Mouse (Mus musculus): ENCODE data around the gene Tbc1d22a.
A peak's percentile ranks its signal among the peaks of the same experiment; 100 is the strongest.

Tbc1d22a gene

DNA sequence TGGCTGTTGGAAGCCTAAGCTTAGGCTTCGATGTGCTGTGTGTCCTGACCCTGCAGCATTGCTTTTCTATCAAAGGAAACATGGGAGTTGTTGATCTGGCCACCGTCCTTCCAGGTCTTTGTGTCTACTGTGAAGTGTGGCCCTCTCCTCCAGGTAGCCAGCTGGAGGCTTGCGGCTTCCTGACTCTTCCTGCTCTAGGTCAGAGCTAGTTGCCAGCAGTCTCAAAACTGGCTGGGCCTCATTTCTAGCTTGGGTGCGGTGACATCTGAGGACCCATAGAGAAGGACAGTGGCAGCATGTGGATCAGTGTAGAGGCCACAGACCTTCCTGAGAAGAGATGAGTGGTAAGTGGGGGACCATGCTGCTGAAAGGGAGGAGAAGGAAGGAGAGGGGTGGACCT is 120.0 kb downstream of the Tbc1d22a start:
- no peak for DNase-seq (ENCODE audit: low spot score in 2 of 2)

DNA sequence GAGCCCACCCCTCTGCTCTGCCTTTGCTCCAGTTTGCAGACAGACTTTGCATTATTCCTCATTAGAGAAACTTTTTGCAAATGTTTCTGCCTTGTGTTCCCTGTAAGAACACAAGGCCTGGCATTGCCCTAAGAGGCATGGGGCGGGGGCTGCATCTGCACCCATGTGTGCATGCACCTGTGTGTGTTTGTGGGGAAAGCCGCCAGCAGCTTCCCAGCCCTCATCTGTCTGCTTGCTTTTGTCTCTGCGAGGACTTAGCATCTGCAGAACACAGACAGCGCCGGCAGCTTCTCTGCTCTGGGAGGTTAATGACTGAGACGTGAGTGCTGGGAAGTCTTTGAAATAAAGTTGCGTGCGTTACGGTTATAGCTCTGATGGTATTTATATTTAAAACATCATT is 120.5 kb downstream of the Tbc1d22a start:
- DNase-seq (ENCODE audit: low spot score in 2 of 2): no peak

DNA sequence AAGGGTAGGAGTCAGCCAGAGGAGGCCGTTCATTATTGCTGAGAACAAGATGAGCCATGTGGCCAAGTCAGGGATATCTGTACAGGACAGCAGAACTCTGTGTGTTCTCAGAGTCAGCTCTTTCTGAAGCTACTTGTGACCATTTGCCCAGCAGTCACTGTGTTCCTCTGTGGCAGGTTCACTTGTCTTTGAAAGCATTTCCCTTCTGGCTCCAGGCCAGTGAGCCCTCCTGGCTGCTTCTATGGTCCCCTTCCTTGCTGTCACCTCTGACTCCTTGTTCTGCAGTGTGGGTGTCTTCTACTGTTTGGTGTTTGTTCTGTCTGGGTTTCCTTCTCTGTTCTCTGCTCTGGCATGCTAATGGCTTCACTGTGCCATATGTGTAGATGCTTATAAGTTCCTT is 121.5 kb downstream of the Tbc1d22a start:
- no peak for DNase-seq (ENCODE audit: low spot score in 2 of 2)

DNA sequence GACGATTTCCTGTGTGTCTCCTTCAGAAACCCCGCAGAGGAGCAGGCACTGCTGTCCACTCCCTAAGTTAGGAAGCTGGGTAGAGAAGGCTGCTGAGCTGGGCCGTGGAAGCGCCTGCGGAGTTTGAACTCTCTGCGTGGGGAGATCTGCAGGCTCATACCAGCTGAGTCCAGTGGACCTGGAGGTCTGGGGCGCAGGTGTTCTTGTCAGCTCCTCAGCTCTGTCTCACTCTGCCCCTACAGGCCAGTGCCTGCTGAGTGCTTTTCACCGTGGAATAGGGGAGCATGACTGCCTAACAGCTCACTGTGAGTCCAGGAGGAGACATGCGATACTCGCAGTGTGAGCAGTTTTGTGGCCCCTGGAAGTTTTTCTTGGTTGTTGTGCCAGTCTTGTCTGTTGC is 123.5 kb downstream of the Tbc1d22a start:
- DNase-seq (ENCODE audit: low spot score in 2 of 2): no peak

DNA sequence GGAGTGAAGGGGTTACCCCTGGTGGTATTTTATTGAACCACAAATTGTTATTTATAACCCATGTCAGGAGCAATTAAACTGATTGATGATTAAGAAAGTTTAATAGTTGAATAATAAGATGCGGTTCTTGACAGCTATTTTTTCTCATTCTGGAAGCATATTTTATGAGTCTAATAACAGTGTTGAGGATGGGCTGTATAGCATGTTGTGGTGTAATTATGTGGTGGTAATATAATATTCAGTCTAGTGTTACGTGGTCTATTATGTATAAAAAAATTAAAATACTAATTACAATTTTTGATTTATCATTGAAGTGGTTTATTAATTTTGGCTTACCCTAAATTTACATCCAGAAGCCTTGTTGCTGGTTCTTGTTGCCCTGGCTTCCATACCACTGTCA is 125.5 kb downstream of the Tbc1d22a start:
- no peak for DNase-seq (ENCODE audit: low spot score in 2 of 2)

DNA sequence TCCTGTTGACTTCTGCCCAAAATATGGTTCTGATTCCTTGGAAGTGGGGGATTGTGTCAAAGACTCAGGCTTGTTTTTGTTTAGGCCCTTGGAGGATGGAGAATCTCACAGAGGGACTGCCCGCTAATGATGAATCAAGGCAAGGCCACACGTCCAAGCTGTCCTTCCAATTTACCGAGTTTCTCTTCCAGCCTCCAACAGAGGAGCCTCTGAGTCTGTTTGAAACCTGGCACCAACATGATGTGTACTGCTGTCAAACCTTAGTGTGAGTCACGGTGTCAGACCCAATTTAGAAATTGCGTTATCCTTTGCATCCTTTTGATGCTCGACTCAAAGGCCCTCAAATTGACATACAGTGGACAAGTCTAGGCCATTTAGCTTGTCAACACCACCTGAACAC is 126.5 kb downstream of the Tbc1d22a start:
- DNase-seq (ENCODE audit: low spot score in 2 of 2): no peak

DNA sequence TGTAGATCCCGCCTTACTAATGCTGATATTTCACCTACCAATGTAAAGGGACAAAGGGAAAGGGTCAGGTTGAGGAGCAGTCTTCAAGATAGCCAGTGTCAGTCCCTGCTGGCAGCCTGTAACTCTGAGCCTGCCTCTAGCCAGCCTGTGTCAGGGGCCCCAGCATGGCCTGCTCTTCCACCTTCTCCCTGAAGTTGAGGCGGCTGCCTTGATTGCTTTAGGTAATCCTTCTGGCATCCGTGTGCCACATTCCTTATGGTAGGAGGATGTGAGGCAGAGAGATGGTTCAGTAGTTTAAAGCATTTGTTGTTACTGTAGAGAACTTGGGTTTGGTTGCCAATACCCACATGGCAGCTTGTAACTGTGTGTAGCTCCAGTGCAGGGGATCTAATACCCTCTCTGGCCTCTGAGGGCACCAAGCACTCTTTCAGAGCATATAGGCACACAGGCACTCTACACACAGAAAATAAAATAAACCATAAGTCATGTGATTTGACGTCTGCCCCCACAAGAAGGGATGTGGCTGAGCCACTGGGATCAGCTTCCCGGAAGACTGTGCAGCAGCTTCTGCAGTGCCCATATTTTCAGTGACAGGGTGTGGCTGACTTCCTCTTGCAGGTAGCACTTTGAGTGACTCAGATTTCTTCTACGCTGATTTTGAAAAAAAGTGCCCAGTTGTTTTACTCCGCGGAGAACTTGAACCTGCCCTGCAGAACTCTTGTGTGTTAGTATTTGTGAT is 128.5 kb downstream of the Tbc1d22a start:
- no peak for DNase-seq (ENCODE audit: low spot score in 2 of 2)

DNA sequence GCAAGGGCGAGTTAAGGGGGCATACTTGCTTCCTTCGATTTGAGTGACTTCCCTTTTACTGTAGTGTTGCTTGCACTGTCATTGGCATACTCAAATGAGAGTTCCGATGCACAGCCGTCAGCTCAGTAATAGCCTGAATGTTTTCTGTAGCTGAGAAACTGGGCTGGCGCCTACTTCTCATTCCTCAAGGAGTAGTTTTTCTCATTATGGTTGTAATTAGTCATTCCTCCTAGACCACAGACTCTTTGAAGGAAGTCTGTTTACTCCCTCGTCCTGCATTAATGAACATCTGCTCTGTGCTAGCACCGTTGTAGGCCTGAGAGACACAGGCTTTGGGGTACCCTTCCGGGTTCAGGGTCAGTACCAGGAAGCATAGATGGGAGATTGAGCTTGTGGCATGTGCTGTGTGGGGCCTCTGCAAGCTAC is 130.7 kb downstream of the Tbc1d22a start:
- no peak for DNase-seq (ENCODE audit: low spot score in 2 of 2)

DNA sequence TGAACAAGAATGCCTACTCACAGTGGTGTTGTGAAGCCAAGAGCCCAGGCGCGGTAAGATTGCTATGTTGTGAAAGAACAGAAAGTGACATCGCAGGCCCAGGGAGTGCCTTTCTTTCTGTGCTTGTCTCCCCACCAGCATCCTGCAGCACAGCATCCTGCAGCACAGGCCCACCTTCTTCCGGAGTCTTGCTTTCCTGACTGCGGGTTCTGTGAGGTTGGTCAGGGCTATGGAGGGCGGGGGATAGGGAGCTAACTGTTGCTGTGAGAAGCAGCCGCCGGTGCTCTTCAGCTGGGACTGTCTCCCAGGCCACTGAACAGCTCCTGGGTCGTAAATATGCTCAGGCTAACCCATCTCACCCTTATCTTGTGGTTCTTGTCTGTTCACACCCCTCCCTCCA is 131.6 kb downstream of the Tbc1d22a start:
- no peak for DNase-seq (ENCODE audit: low spot score in 2 of 2)

DNA sequence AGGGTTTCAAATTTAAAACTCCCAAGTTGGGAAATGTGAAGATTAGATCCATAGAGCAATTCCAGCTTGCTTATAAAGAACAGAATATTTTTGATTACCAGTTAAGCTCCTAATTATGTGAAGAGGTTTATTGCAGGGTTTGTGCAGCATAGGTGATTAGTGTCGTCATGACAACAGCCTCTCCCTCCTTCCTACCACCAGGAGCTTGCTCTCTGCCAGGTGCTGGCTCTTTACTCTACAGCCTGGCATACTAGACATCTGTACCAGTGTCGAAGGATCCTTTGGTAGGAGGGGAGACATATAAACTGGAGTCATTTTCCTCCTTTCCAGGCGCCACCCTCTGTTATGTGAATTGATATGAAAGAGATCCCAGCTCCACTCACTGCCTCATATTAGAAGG is 132.3 kb downstream of the Tbc1d22a start:
- no peak for DNase-seq (ENCODE audit: low spot score in 2 of 2)

DNA sequence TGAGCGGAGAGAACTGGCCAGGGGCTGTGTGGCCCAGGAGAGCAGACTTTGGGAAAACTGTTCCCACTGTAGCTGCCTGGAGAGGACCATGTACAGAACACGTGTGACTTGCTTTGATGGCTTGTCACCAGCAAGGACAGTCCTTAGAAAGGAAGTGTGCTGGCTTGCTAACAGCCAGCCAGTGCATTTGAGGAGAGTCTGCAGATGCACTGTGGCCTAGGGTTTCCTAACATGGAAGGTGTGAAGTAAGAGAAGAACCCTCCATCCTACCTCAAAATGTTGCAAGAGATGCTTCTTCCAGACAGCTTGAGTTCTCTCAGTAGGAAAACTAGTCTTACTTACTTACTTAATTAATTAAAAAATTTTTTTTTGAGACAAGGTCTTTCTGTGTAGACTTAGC is 140.7 kb downstream of the Tbc1d22a start:
- DNase-seq (ENCODE audit: low spot score in 2 of 2): no peak

DNA sequence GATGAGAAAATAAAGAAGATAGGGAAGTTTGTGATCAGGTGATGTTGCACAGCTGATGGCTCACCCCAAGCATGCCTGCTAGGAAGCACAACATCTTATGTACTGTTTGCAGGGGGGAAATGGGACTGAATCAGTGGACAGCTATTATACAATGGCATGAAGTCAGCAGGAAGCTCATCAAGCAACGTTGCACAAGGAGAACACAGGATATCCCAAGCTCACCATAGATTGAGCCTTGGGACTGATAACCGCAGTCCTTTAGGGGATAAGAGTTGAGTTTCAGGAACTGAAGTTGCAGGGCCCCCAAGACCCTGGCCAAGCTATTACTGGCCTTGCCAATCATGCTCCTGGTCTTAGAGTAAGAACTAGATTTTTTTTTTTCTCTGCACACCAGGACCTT is 141.6 kb downstream of the Tbc1d22a start:
- DNase-seq (ENCODE audit: low spot score in 2 of 2): no peak

DNA sequence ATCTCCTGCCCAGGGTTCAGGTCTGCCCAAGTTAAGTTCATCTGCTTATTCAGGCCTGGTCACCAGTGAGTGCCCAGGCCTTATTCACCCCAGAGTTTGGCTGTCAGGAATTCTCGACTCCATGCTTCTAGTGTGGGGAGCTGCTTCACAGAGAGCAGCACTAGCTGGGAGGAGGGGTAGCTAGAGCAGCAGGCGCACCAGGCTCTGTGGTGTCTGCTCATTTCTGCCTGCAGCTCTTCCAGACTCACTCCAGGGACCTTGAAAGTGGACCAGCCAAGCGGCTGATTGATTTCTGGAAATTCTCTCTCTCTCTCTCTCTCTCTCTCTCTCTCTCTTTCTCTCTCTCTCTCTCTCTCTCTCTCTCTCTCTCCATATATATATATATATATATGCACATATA is 146.1 kb downstream of the Tbc1d22a start:
- DNase-seq (ENCODE audit: low spot score in 2 of 2): no peak

DNA sequence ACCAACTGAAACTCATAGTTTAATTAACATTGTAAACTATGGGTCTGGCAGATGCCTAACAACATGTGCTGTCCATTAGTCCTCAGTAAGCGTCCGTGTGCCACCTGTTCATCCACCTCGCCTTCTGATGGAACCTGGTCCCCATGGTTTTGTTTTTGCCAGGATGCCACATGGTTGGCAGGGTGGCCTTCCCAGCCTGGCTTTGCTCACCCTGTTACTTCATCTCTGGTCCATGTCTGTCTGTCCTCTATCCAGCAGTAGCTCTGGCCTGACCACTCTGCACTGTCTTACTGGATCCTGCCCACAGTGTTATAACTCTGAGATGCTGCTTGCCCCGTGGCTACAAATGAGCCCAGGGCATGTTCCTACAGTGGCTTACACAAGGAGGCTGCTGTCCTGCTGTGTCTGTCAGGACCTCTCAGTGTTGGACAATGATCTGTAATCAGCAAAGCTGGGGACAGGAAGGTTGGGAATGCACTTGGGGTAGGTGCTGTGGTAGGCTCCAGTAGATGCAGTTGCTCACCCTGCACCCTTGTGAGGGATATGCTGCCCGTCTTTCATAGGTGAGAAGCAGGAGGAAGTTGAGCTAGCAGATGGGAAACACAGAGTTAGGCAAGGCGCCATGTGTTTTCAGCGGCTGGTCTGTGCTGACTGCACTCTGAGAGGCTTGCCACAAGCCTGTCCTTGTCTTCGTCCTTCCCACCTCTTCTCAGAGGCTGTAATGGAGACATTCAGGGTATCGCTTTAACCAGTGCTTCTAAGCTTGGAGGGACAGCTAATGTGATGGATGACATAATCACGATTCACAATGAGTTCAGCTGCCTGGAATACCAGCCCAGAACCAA is 148.3 kb downstream of the Tbc1d22a start:
- peak; percentile 32 to 48 for DNase-seq (ENCODE audit: low spot score in 2 of 2)

DNA sequence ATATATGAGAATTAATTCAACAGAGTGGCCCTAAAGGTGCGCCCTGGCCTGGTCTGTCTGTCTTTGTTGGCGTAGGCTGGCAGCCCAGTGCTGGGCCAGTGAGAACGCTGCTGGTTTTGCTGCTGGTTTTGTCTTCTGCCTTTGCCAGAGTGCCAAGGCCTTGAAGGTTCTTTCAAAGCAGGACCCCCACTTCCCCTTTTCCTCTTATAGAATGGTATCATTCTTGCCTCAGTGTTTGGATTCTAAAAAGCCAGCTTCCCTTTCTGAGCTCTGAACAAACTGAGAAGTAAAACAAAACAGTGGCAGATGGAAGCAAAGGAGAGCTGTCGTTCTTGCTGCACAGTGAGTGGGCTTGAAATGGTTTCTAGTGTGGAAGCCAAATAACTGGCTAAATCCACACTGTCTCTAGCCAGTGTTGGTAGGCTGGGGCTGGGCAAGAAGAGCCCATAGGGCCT is 149.6 kb downstream of the Tbc1d22a start:
- DNase-seq (ENCODE audit: low spot score in 2 of 2): no peak

DNA sequence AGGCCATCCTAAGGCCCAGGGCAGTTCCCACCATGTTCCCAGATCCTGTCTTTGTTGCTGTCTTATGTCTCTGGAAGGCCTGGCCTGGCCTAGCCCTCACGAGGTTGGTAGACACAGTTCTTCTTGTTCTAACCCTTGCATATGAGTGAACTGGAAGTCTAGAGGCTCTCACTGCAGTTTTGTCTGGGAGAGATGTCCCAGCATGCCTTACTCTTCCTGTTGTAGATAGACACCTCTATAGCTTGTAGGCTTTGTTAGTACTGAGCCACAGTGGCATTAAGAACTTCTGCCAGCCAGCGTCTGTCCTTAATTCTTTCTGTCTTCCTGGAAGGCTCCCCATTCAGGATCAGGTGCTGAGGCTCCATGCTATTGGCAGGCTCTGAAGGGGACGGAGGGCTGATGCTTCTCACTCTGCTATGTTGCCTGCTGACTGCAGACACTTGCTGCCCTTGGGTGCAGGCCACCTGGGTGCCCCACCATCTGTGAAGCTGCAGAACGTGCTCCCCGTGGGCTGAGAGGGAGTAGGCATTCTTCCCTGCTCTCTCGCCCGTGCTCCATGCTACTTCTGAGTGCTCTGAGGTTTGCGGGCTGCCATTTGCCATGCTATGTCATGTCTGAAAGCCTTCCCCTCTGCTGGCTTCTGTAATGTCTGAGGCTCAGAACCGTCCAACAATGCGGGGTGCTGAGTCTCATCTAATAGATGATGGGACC is 150.8 kb downstream of the Tbc1d22a start:
- no peak for DNase-seq (ENCODE audit: low spot score in 2 of 2)

DNA sequence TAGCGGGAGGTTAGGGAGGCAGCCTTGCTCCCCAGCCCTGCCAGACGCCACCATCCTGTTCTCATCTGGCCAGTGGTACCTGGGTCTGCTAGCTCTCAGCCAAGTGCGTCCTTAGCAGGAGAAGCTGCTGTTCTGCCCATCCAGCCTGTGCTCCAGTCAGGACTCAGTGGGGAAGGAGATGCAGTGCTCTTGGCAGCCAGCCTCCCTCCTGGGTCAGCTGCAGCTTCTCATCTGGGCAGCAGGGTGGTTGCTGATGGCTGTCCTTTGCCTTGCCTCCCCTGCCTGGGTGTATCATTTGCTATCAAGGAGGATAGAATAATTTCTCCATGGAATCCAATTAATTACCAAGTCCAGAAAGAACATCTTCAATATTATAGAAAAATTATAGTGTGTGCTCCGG is 152.5 kb downstream of the Tbc1d22a start:
- no peak for DNase-seq (ENCODE audit: low spot score in 2 of 2)

DNA sequence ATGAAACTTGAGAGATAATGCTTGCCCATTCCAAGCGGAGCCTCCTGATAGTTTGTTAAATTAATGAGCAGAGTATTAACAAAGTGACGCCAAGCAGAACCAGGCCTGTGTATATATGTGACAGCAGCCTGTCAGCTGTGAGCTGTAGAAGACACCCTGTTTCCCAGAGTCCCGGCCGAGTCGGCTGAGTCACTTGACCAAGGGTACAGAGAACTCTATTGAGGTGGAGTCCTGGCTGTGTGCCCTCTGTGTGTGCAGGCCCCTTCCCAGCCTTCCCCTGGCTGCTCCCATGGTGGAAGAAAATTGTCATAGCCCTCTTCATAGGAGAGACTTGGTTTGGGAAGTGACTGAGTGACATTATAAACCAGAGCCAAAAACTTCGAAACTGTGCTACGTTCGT is 153.0 kb downstream of the Tbc1d22a start:
- no peak for DNase-seq (ENCODE audit: low spot score in 2 of 2)

DNA sequence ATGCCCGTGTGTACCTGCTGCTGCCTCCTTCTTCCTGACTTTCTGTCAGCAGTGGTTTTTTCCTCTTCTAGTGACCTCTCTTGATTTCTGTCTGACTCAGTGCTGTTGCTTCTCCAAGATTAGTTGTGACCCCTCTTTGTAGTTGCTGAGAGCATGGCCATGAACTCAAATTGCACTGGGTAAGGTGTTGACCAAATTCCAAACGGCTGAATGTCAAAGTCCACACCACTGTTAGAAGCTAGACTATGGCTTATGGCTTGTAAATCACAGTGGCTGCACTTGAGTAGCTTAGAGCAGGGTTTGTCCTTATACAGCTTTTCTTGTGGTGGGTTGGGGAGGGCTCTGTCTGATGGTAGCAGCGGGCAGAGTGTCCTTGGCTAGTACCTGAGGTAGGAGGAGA is 156.6 kb downstream of the Tbc1d22a start:
- no peak for DNase-seq (ENCODE audit: low spot score in 2 of 2)

DNA sequence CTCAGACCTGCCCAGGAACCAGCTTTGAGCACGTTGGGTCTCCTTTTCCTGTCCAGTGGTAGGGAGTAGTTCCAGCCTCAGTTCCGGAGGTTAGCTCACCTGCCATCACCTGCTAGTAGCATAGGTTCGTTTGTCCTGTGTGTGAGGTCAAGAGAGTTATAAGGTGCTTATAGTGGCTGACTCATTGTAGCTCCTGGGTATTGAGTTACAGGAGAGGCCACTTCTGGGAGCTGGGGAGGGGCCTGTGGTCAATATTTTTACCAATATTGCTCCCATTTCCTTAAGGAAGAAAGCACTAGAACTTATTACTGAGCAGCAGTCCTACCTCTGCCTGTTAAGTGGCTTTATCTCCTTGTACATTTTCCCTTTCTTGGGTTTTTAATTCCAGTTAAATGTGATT is 161.0 kb downstream of the Tbc1d22a start:
- DNase-seq (ENCODE audit: low spot score in 2 of 2): no peak

DNA sequence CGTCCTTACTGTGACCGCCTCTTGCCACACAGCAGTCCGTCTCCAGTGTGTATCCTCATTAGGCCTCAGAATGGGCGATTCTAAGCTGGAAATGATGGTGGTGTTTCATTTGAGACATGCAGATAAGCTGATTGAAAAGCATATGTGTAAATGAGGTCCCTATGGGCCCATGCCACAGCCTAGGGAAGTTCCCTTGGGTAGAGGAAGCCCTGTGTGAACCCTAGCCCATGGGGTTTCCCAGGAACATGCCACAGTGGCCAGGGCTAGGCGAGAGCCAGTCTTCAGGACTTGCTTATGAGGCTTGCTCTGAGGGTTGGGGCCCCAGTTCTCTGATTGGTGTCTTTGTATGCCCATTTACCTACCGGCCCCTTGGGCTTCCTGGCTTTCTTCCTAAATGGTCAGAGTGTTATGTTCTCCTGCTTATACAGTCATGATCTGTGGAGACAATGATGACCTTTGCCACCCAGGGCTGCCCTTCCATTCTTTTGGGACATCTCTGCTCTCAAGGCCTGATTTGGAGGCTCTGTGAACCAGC is 161.7 kb downstream of the Tbc1d22a start:
- DNase-seq (ENCODE audit: low spot score in 2 of 2): no peak

DNA sequence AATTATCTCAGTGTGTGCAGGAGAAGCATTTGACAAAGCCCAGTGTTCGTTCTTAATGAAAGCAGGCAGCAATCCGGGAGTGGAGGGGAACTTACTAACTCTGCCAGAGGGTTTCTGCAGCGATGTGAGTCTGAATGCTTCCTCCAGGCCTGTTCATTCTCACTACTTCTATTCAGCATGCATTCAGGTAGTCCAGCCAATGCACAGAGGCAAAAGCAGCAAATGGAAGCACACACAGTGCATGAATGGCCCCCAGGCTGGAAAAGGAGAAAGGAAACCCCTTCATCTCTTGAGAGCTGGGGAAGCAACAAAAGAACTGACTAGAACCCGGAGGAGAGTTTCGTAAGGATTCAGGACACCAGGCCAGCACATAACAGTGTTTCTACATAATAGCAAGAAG is 169.0 kb downstream of the Tbc1d22a start:
- DNase-seq (ENCODE audit: low spot score in 2 of 2): no peak
